18 mouse cellular contexts compared by ENCODE assay signal in genomic region chr10:117984784-117985602, GRCm38 (mm10).
DNase-seq lines count a peak whose midpoint lies in the region; TF ChIP-seq lines count a peak whose summit lies in the region.
"Had no signal": no experiment of that assay in that cellular context is flagged by ENCODE, and none has a peak within 500 bp of the region (broad histone marks: within the 10 kb centered on the region; RNA-seq: fewer than 3 reads in every experiment).

No protein-coding gene starts in this region.

- dilution Hi-C loops in CH12.LX (cut with MboI; ENCODE audit: extremely low pct_ligation_motif_present, extremely low pct_unique_long_range_greater_than_20kb, low sequenced_read_pairs), result no loop called here

- no peak for TF ChIP-seq CTCF in layer of hippocampus, adult 2 months (conservative IDR thresholded peaks at IDR 0.05)
- no peak for TF ChIP-seq CTCF in CH12.LX (conservative IDR thresholded peaks at IDR 0.05 in 1 of 2, IDR thresholded peaks at IDR 0.05 in 1 of 2; ENCODE audit: low read depth in 2 of 2, low read length in 2 of 2)

- in situ Hi-C loops in CH12.LX (cut with MboI; ENCODE audit: low pct_ligation_motif_present, low pct_unique_long_range_greater_than_20kb, low sequenced_read_pairs), result no loop called here

- H3K36me3 ChIP-seq in CH12.LX (replicated peaks in 1 of 2; ENCODE audit: control insufficient read depth in 1 of 2, insufficient read depth in 1 of 2, low read length in 1 of 2), result no peaks in the 10 kb centered on the region
- no peaks in the 10 kb centered on the region for H3K36me3 ChIP-seq in myocyte (ENCODE audit: control insufficient read depth, insufficient read depth)
- H3K36me3 ChIP-seq: forebrain, embryonic 15.5 days; heart, embryonic 10.5 days; stomach, embryonic 15.5 days had no signal

- no peak overlapping the region for H3ac ChIP-seq in myocyte (ENCODE audit: control insufficient read depth, insufficient read length)

- peaks cover 16 to 27% of the 10 kb centered on the region in 2 experiments for H3K4me1 ChIP-seq in CH12.LX (ENCODE audit: control insufficient read depth in 1 of 2, insufficient read depth in 2 of 2)
- H3K4me1 ChIP-seq: stomach, embryonic 15.5 days had no signal

- peak; percentile 79 for TF ChIP-seq EP300 in CH12.LX (IDR thresholded peaks at IDR 0.05; ENCODE audit: low read length)

- H3K9ac ChIP-seq in CH12.LX (ENCODE audit: insufficient read depth, low read depth), result no peak overlapping the region
- H3K9ac ChIP-seq: forebrain, embryonic 15.5 days; lung, embryonic 14.5 days; stomach, embryonic 15.5 days had no signal

- no peak for TF ChIP-seq POLR2A in CH12.LX (IDR thresholded peaks at IDR 0.05; ENCODE audit: low read depth, low read length)
- no peak for TF ChIP-seq POLR2A in myocyte (IDR thresholded peaks at IDR 0.05; ENCODE audit: insufficient read length, low read depth)

- peak overlapping the region; percentile 41; the same call in 1 of the 2 replicates for H3K27ac ChIP-seq in layer of hippocampus, adult 2 months
- H3K27ac ChIP-seq in CH12.LX (ENCODE audit: insufficient read depth, low read depth), result no peak overlapping the region
- H3K27ac ChIP-seq: forebrain, embryonic 15.5 days; heart, embryonic 10.5 days; stomach, embryonic 15.5 days had no signal

- H3K4me2 ChIP-seq in CH12.LX (ENCODE audit: insufficient read depth, low read depth, poor library complexity, severe bottlenecking), result peak overlapping the region; percentile 16; the same call in 1 of the 2 replicates
- peak overlapping the region; percentile 48 for H3K4me2 ChIP-seq in myocyte (ENCODE audit: low read depth)
- H3K4me2 ChIP-seq: forebrain, embryonic 15.5 days; lung, embryonic 14.5 days; stomach, embryonic 15.5 days had no signal

- H3K9me3 ChIP-seq in CH12.LX (replicated peaks; ENCODE audit: low read length), result no peaks in the 10 kb centered on the region
- H3K9me3 ChIP-seq: forebrain, embryonic 15.5 days; heart, embryonic 10.5 days; stomach, embryonic 15.5 days had no signal

- DNase-seq in frontal cortex, adult 2 months (ENCODE audit: extremely low spot score in 1 of 2, low spot score in 1 of 2), result peak; percentile 16 to 57
- no peak for DNase-seq in frontal cortex, postnatal 25 days (ENCODE audit: low spot score in 2 of 2)
- peak in 1 of 2 experiments; percentile 18 for DNase-seq in layer of hippocampus, adult 2 months (ENCODE audit: low spot score in 2 of 2)
- DNase-seq in layer of hippocampus, postnatal 25 days (ENCODE audit: extremely low spot score in 1 of 2, low spot score in 1 of 2), result no peak
- DNase-seq in CH12.LX (ENCODE audit: extremely low read depth), result no peak
- DNase-seq in urinary bladder, postnatal 25 days (ENCODE audit: low spot score), result no peak
- DNase-seq: adrenal gland, postnatal 14 days; B cell, adult 2 months; cerebellum, adult 9-11 months; gastrocnemius, postnatal 14 days; lung, embryonic 14.5 days; midbrain, embryonic 14.5 days; spleen, adult 18-20 months; thymus, postnatal 25 days had no signal

- TF ChIP-seq RAD21 in CH12.LX (IDR thresholded peaks at IDR 0.05; ENCODE audit: low read depth, low read length), result no peak

- no peak overlapping the region for H3K4me3 ChIP-seq in layer of hippocampus, adult 2 months
- H3K4me3 ChIP-seq in CH12.LX (replicated peaks in 1 of 3; ENCODE audit: low read depth in 2 of 3, low read length in 2 of 3, poor library complexity in 1 of 3) (no peak overlapping the region), myocyte (no peak overlapping the region)
- H3K4me3 ChIP-seq: forebrain, embryonic 15.5 days; heart, embryonic 10.5 days; stomach, embryonic 15.5 days had no signal

- H3K27me3 ChIP-seq in CH12.LX (replicated peaks) (no peaks in the 10 kb centered on the region), myocyte (ENCODE audit: control insufficient read depth, insufficient read depth, insufficient read length) (no peaks in the 10 kb centered on the region)
- H3K27me3 ChIP-seq: forebrain, embryonic 15.5 days; stomach, embryonic 15.5 days had no signal

- H3K79me2 ChIP-seq in CH12.LX (replicated peaks; ENCODE audit: control insufficient read depth, extremely low read depth, insufficient read depth, poor library complexity, severe bottlenecking), result no peaks in the 10 kb centered on the region
- H3K79me2 ChIP-seq in myocyte (ENCODE audit: control insufficient read depth, insufficient read depth), result no peaks in the 10 kb centered on the region

TF ChIP-seq in CH12.LX, 34 proteins besides CTCF, POLR2A, EP300 and RAD21 (continues in another document):
- TF ChIP-seq USF1 (IDR thresholded peaks at IDR 0.05; ENCODE audit: low read depth, low read length), result no peak
- no peak for TF ChIP-seq E2F4 (IDR thresholded peaks at IDR 0.05; ENCODE audit: insufficient replicate concordance, low read depth, low read length)
- TF ChIP-seq USF2 (conservative IDR thresholded peaks at IDR 0.05; ENCODE audit: low read depth, low read length), result no peak
- TF ChIP-seq ETS1 (conservative IDR thresholded peaks at IDR 0.05; ENCODE audit: low read depth, low read length), result peak; percentile 18; the same call in 1 of the 2 replicates
- peak; percentile 72 for TF ChIP-seq IRF4 (IDR thresholded peaks at IDR 0.05; ENCODE audit: low read depth, low read length)
- no peak for TF ChIP-seq HCFC1 (IDR thresholded peaks at IDR 0.05; ENCODE audit: low read depth, low read length)
- no peak for TF ChIP-seq ZC3H11A (IDR thresholded peaks at IDR 0.05; ENCODE audit: low read depth, low read length)
- TF ChIP-seq ZMIZ1 (IDR thresholded peaks at IDR 0.05; ENCODE audit: low read depth, low read length), result no peak
- TF ChIP-seq JUN (IDR thresholded peaks at IDR 0.05; ENCODE audit: insufficient read depth, low read depth, low read length), result peak; percentile 32; the same call in 1 of the 2 replicates
- peak; percentile 82 for TF ChIP-seq JUND (conservative IDR thresholded peaks at IDR 0.05; ENCODE audit: low read depth, low read length)
- no peak for TF ChIP-seq ELF1 (IDR thresholded peaks at IDR 0.05; ENCODE audit: low read depth, low read length)
- TF ChIP-seq MXI1 (IDR thresholded peaks at IDR 0.05; ENCODE audit: low read depth, low read length), result no peak
- no peak for TF ChIP-seq UBTF (IDR thresholded peaks at IDR 0.05; ENCODE audit: low read depth, low read length)
- 0 out of 2 replicates have a peak, but pooled peaks have one; percentile 39 for TF ChIP-seq MAFK (IDR thresholded peaks at IDR 0.05; ENCODE audit: insufficient replicate concordance, low read length)
- TF ChIP-seq SMC3 (IDR thresholded peaks at IDR 0.05; ENCODE audit: low read depth, low read length), result no peak
- TF ChIP-seq TBP (conservative IDR thresholded peaks at IDR 0.05; ENCODE audit: low read depth, low read length), result no peak
- no peak for TF ChIP-seq POLR2AphosphoS2 (IDR thresholded peaks at IDR 0.05; ENCODE audit: low read depth, low read length)
- no peak for TF ChIP-seq CHD1 (IDR thresholded peaks at IDR 0.05; ENCODE audit: low read depth, low read length)
- TF ChIP-seq BHLHE40 (IDR thresholded peaks at IDR 0.05; ENCODE audit: low read depth, low read length), result peak; percentile 61
- no peak for TF ChIP-seq NELFE (IDR thresholded peaks at IDR 0.05; ENCODE audit: low read depth, low read length)
- TF ChIP-seq MEF2A (IDR thresholded peaks at IDR 0.05; ENCODE audit: borderline replicate concordance, low read depth, low read length), result no peak
- no peak for TF ChIP-seq RCOR1 (conservative IDR thresholded peaks at IDR 0.05; ENCODE audit: low read depth, low read length)
- TF ChIP-seq SIN3A (IDR thresholded peaks at IDR 0.05; ENCODE audit: low read length), result no peak; the same call in 1 of the 2 replicates

TF ChIP-seq in myocyte, 11 proteins besides CTCF, POLR2A, EP300 and RAD21:
- no peak for TF ChIP-seq E2F4 (IDR thresholded peaks at IDR 0.05; ENCODE audit: insufficient read depth)
- no peak for TF ChIP-seq TCF12 (IDR thresholded peaks at IDR 0.05; ENCODE audit: insufficient read depth, poor library complexity, severe bottlenecking)
- no peak for TF ChIP-seq MYOD1 (IDR thresholded peaks at IDR 0.05; ENCODE audit: control insufficient read depth in 1 of 3, insufficient read length in 2 of 3, low read depth in 2 of 3)
- no peak for TF ChIP-seq MAX (IDR thresholded peaks at IDR 0.05; ENCODE audit: low read depth)
- TF ChIP-seq USF1 (IDR thresholded peaks at IDR 0.05; ENCODE audit: low read depth), result no peak
- TF ChIP-seq MYOG (IDR thresholded peaks at IDR 0.05; ENCODE audit: control insufficient read depth in 1 of 3, insufficient read depth in 1 of 3, insufficient read length in 2 of 3, low read depth in 2 of 3), result no peak
- no peak for TF ChIP-seq REST (IDR thresholded peaks at IDR 0.05; ENCODE audit: insufficient read depth, insufficient read length)
- no peak for TF ChIP-seq POLR2AphosphoS2 (IDR thresholded peaks at IDR 0.05; ENCODE audit: insufficient read length, low read depth)
- no peak for TF ChIP-seq CEBPB (IDR thresholded peaks at IDR 0.05; ENCODE audit: insufficient read depth, poor library complexity, severe bottlenecking)
- TF ChIP-seq SRF (IDR thresholded peaks at IDR 0.05; ENCODE audit: control insufficient read depth, insufficient read length, low read depth), result no peak
- no peak for TF ChIP-seq TCF3 (IDR thresholded peaks at IDR 0.05; ENCODE audit: insufficient read length, low read depth)

Comparison
In these comparisons a context has a peak if more than half of its experiments do, and no peak if none do; other contexts are left out.
1. DNase-seq: peak in frontal cortex, adult 2 months (2 of 2); none in frontal cortex, postnatal 25 days (0 of 2), layer of hippocampus, postnatal 25 days (0 of 2), CH12.LX (single experiment) and urinary bladder, postnatal 25 days (single experiment).